Mouse (Mus musculus) adrenal gland, postnatal 4 days (tissue): ENCODE measurements around the gene Clec16a. TPM values are rescaled to one million over a fixed set of nuclear protein-coding genes. Genes with fewer than 3 reads are reported as not detected.

Experiments used
- DNase-seq, 2 experiments: peaks; one replicate each; pipeline ENCODE4 v3.0.0; 2021 to 2022; ENCODE audit warnings: low spot score in 2 of 2, mixed read lengths in 2 of 2
- total RNA-seq, 2 experiments: library from RNA; stranded (reverse); gene quantifications; 2 replicates each; pipeline ENCODE4 v1.2.3; 2021

Clec16a gene
- total RNA-seq, 2 experiments from 2014 or later: 28.2 to 30.7 TPM

- DNase-seq: no peak
Observed at GRCm38 (mm10) chr16:10762569-10763180, 217.5 kb downstream of the Clec16a start.

GRCm38 (mm10) chr16:10763540-10764264 lies 218.6 kb downstream of the Clec16a start:
- no peak for DNase-seq

- DNase-seq: no peak
Observed at GRCm38 (mm10) chr16:10764323-10764722, 219.2 kb downstream of the Clec16a start.

- peak in 1 of 2 experiments; percentile 57 for DNase-seq
Observed at GRCm38 (mm10) chr16:10767158-10767557, 222.0 kb downstream of the Clec16a start.

GRCm38 (mm10) chr16:10768821-10769220 lies 223.7 kb downstream of the Clec16a start:
- DNase-seq: peak in 1 of 2 experiments; percentile 32

- no peak for DNase-seq
Observed at GRCm38 (mm10) chr16:10769661-10770060, 224.5 kb downstream of the Clec16a start.

GRCm38 (mm10) chr16:10770531-10771325 lies 225.6 kb downstream of the Clec16a start:
- DNase-seq: no peak

GRCm38 (mm10) chr16:10771769-10772510 lies 226.8 kb downstream of the Clec16a start:
- DNase-seq: no peak

- DNase-seq: no peak
Observed at GRCm38 (mm10) chr16:10773543-10773942, 228.4 kb downstream of the Clec16a start.

GRCm38 (mm10) chr16:10774726-10775125 lies 229.6 kb downstream of the Clec16a start:
- no peak for DNase-seq

- DNase-seq: no peak
Observed at GRCm38 (mm10) chr16:10776322-10776721, 231.2 kb downstream of the Clec16a start.

- no peak for DNase-seq
Observed at GRCm38 (mm10) chr16:10777579-10778160, 232.5 kb downstream of the Clec16a start.

GRCm38 (mm10) chr16:10780631-10781120 lies 235.5 kb downstream of the Clec16a start:
- no peak for DNase-seq

- DNase-seq: no peak
Observed at GRCm38 (mm10) chr16:10781862-10782371, 236.8 kb downstream of the Clec16a start.

GRCm38 (mm10) chr16:10782377-10783151 lies 237.4 kb downstream of the Clec16a start:
- no peak for DNase-seq

- no peak for DNase-seq
Observed at GRCm38 (mm10) chr16:10783152-10783434, 238.0 kb downstream of the Clec16a start.

GRCm38 (mm10) chr16:10783451-10783850 lies 238.3 kb downstream of the Clec16a start:
- no peak for DNase-seq

- DNase-seq: no peak
Observed at GRCm38 (mm10) chr16:10783883-10784792, 239.0 kb downstream of the Clec16a start.
